8 mouse cellular contexts compared by ENCODE assay signal in genomic region chr8:94703972-94704668, GRCm38 (mm10). TPM values are rescaled to one million over a fixed set of nuclear protein-coding genes. Genes with fewer than 3 reads are reported as not detected.
DNase-seq lines count a peak whose midpoint lies in the region; ATAC-seq and TF ChIP-seq lines count a peak whose summit lies in the region.

No protein-coding gene starts in this region.

- H3K9ac ChIP-seq in embryonic facial prominence, embryonic 14.5 days (ENCODE audit: low read depth, low read length), result peak overlapping the region; percentile 56
- H3K9ac ChIP-seq in limb, embryonic 14.5 days (ENCODE audit: low read depth, low read length, severe bottlenecking), result peak overlapping the region; percentile 56
- peak overlapping the region; percentile 54 for H3K9ac ChIP-seq in midbrain, postnatal 0 days (replicated peaks; ENCODE audit: low read length, poor library complexity, severe bottlenecking)

- ATAC-seq in embryonic facial prominence, embryonic 14.5 days (ENCODE audit: low read depth), result peak; percentile 93
- ATAC-seq in limb, embryonic 14.5 days (ENCODE audit: low FRiP score, low read depth), result peak; percentile 91
- ATAC-seq in midbrain, postnatal 0 days (ENCODE audit: low FRiP score), result peak; percentile 88

- DNase-seq in 3T3-L1 (ENCODE audit: low read depth, low spot score), result peak; percentile 98
- peak; percentile 93 to 95 for DNase-seq in adrenal gland, postnatal 4 days (ENCODE audit: low spot score in 2 of 2)
- DNase-seq in embryonic facial prominence, embryonic 14.5 days (ENCODE audit: low spot score), result peak; percentile 95
- DNase-seq in heart, adult 8-10 months (ENCODE audit: low spot score), result peak; percentile 99
- peak; percentile 98 for DNase-seq in kidney, adult 9 months
- peak; percentile 96 for DNase-seq in limb, embryonic 14.5 days (ENCODE audit: low spot score)
- peak; percentile 98 for DNase-seq in midbrain, postnatal 0 days (ENCODE audit: low spot score)
- peak; percentile 99 for DNase-seq in spleen, postnatal 14 days (ENCODE audit: low spot score in 2 of 2)

- no peak overlapping the region for H3K27ac ChIP-seq in embryonic facial prominence, embryonic 14.5 days (replicated peaks; ENCODE audit: low read depth, low read length)
- no peak overlapping the region for H3K27ac ChIP-seq in limb, embryonic 14.5 days (replicated peaks; ENCODE audit: low read depth, low read length)
- peak overlapping the region; percentile 76 for H3K27ac ChIP-seq in midbrain, postnatal 0 days (ENCODE audit: low read depth, low read length)

- peak overlapping the region; percentile 69 for H3K4me2 ChIP-seq in embryonic facial prominence, embryonic 14.5 days (ENCODE audit: low read depth, low read length)
- peak overlapping the region; percentile 72 for H3K4me2 ChIP-seq in limb, embryonic 14.5 days (replicated peaks; ENCODE audit: low read depth, low read length, severe bottlenecking)
- H3K4me2 ChIP-seq in midbrain, postnatal 0 days (ENCODE audit: low read depth, low read length, poor library complexity, severe bottlenecking), result peak overlapping the region; percentile 48

- H3K27me3 ChIP-seq in embryonic facial prominence, embryonic 14.5 days (replicated peaks; ENCODE audit: control insufficient read depth, insufficient read depth, low read length), result no peaks in the 10 kb centered on the region
- no peaks in the 10 kb centered on the region for H3K27me3 ChIP-seq in limb, embryonic 14.5 days (ENCODE audit: control insufficient read depth, insufficient read depth, low read length)
- no peaks in the 10 kb centered on the region for H3K27me3 ChIP-seq in midbrain, postnatal 0 days (ENCODE audit: insufficient read depth, low read length)

- peak overlapping the region; percentile 55 for H3K4me3 ChIP-seq in embryonic facial prominence, embryonic 14.5 days (ENCODE audit: low read depth, low read length)
- peak overlapping the region; percentile 49 for H3K4me3 ChIP-seq in limb, embryonic 14.5 days (replicated peaks; ENCODE audit: low read length)
- H3K4me3 ChIP-seq in midbrain, postnatal 0 days (ENCODE audit: low read depth, low read length), result peak overlapping the region; percentile 44

- no peaks in the 10 kb centered on the region for H3K4me1 ChIP-seq in embryonic facial prominence, embryonic 14.5 days (ENCODE audit: control insufficient read depth, insufficient read depth, low read length)
- no peaks in the 10 kb centered on the region; the same call in 1 of the 2 replicates for H3K4me1 ChIP-seq in limb, embryonic 14.5 days (ENCODE audit: control insufficient read depth, insufficient read depth, low read length)
- 0 out of 2 replicates have a peak, but pooled peaks cover 2% of the 10 kb centered on the region for H3K4me1 ChIP-seq in midbrain, postnatal 0 days (ENCODE audit: insufficient read depth, low read length)

- no peaks in the 10 kb centered on the region for H3K36me3 ChIP-seq in embryonic facial prominence, embryonic 14.5 days (ENCODE audit: control insufficient read depth, insufficient read depth, low read length)
- H3K36me3 ChIP-seq in limb, embryonic 14.5 days (ENCODE audit: control insufficient read depth, insufficient read depth, low read length), result no peaks in the 10 kb centered on the region
- H3K36me3 ChIP-seq in midbrain, postnatal 0 days (ENCODE audit: insufficient read depth, low read length), result no peaks in the 10 kb centered on the region

- no peaks in the 10 kb centered on the region for H3K9me3 ChIP-seq in embryonic facial prominence, embryonic 14.5 days (ENCODE audit: control insufficient read depth, low read length)
- no peaks in the 10 kb centered on the region for H3K9me3 ChIP-seq in limb, embryonic 14.5 days (ENCODE audit: control insufficient read depth, low read length)
- no peaks in the 10 kb centered on the region for H3K9me3 ChIP-seq in midbrain, postnatal 0 days (ENCODE audit: low read length)

- peak; percentile 96 for TF ChIP-seq CTCF in midbrain, postnatal 0 days (IDR thresholded peaks at IDR 0.05)

- TF ChIP-seq POLR2A in limb, embryonic 14.5 days (IDR thresholded peaks at IDR 0.05; ENCODE audit: borderline replicate concordance, extremely low read depth, insufficient read depth, insufficient read length), result no peak

- under 1% methylated on average over 35 of the region's 35 CpGs for WGBS in embryonic facial prominence, embryonic 14.5 days
- under 1% methylated on average over 35 of the region's 35 CpGs for WGBS in limb, embryonic 14.5 days
- WGBS in midbrain, postnatal 0 days, result under 1% methylated on average over 35 of the region's 35 CpGs

RNA-seq across cellular contexts. Expression of gene Pllp, which starts 8.0 kb away (rescaled TPM):
- 1 to 10 TPM; 3.3 to 4.1 TPM for total RNA-seq in adrenal gland, postnatal 4 days (2021)
- polyA plus RNA-seq in embryonic facial prominence, embryonic 14.5 days (2014; fragmentation: Nextera tagmentation; extraction: Ambion mirVana), result 4.6 and 8.1 TPM in 2 replicates
- total RNA-seq in heart, adult 8-10 months (2022), result under 1 TPM in 2 of 4 experiments, not detected in 2; 0.63 to 0.69 TPM
- polyA plus RNA-seq in limb, embryonic 14.5 days (2012; rRNA removed), result 1.6 and 2.1 TPM in 2 replicates
- 0.95 and 3.6 TPM in 2 replicates for polyA plus RNA-seq in limb, embryonic 14.5 days (2014; fragmentation: Nextera tagmentation; extraction: Ambion mirVana)
- 8.4 and 9.8 TPM in 2 replicates for total RNA-seq in midbrain, postnatal 0 days (2014; rRNA removed)
- polyA plus RNA-seq in midbrain, postnatal 0 days (2015; fragmentation: Nextera tagmentation; extraction: Ambion mirVana), result 8.6 and 10.5 TPM in 2 replicates

RNA-seq across cellular contexts. Expression of gene Arl2bp, which starts 37.7 kb away (rescaled TPM):
- total RNA-seq in adrenal gland, postnatal 4 days (2021), result 100 to 1,000 TPM; 101 to 111 TPM
- polyA plus RNA-seq in embryonic facial prominence, embryonic 14.5 days (2014; fragmentation: Nextera tagmentation; extraction: Ambion mirVana), result 54.5 and 59.0 TPM in 2 replicates
- 100 to 1,000 TPM in 2 of 4 experiments, 10 to 100 TPM in 2; 83.0 to 101 (median 92.4) TPM for total RNA-seq in heart, adult 8-10 months (2022)
- polyA plus RNA-seq in limb, embryonic 14.5 days (2012; rRNA removed), result 111 and 125 TPM in 2 replicates
- polyA plus RNA-seq in limb, embryonic 14.5 days (2014; fragmentation: Nextera tagmentation; extraction: Ambion mirVana), result 54.0 and 62.9 TPM in 2 replicates
- 146 and 246 TPM in 2 replicates for total RNA-seq in midbrain, postnatal 0 days (2014; rRNA removed)
- polyA plus RNA-seq in midbrain, postnatal 0 days (2015; fragmentation: Nextera tagmentation; extraction: Ambion mirVana), result 180 and 187 TPM in 2 replicates

RNA-seq across cellular contexts. Expression of gene Ccl22, which starts 41.3 kb away (rescaled TPM):
- under 1 TPM; 0.25 to 0.31 TPM for total RNA-seq in adrenal gland, postnatal 4 days (2021)
- not detected in 2 replicates for polyA plus RNA-seq in embryonic facial prominence, embryonic 14.5 days (2014; fragmentation: Nextera tagmentation; extraction: Ambion mirVana)
- not detected for total RNA-seq in heart, adult 8-10 months (2022)
- not detected in 2 replicates for polyA plus RNA-seq in limb, embryonic 14.5 days (2012; rRNA removed)
- 0.14 TPM in 1 of 2 replicates, not detected in the other for polyA plus RNA-seq in limb, embryonic 14.5 days (2014; fragmentation: Nextera tagmentation; extraction: Ambion mirVana)
- total RNA-seq in midbrain, postnatal 0 days (2014; rRNA removed), result not detected in 2 replicates
- not detected in 2 replicates for polyA plus RNA-seq in midbrain, postnatal 0 days (2015; fragmentation: Nextera tagmentation; extraction: Ambion mirVana)
